Mouse (Mus musculus) monocyte, adult 59 days (primary cell): ENCODE results near the gene Ccdc80. TPM values are rescaled to one million over a fixed set of nuclear protein-coding genes. Genes with fewer than 3 reads are reported as not detected.

Source experiments
- total RNA-seq, 2 experiments: library from RNA; stranded (reverse); gene quantifications; one replicate each; pipeline ENCODE4 v1.2.4; 2023

Gene Ccdc80
- 1 to 10 TPM in 1 of 2 experiments, under 1 TPM in 1; 0.39 to 1.1 TPM for total RNA-seq

GRCm38 (mm10) chr16:45093137-45093731 is at the start of gene Ccdc80:
Ccdc80 (plus strand) TSS chr16:45093402.

GRCm38 (mm10) chr16:45158522-45159388 is 65.6 kb downstream of the Ccdc80 start, which contains the start of the genes Slc35a5 and Atg3:
Slc35a5 (minus strand) TSS chr16:45158706.
Atg3 (plus strand) TSS chr16:45158785.

Other genes with a start within 250 kb of the Ccdc80 start
- gene Cd200r2, start 226.3 kb upstream of the Ccdc80 start, total RNA-seq = not detected
- gene Cd200r3, start 149.7 kb upstream of the Ccdc80 start, total RNA-seq = 1 to 10 TPM in 1 of 2 experiments, under 1 TPM in 1; 0.45 to 1.7 TPM
- 10 to 100 TPM; 26.7 to 32.4 TPM for gene Slc35a5, start 65.3 kb downstream of the Ccdc80 start, total RNA-seq
- 10 to 100 TPM; 62.9 to 66.8 TPM for gene Atg3, start 65.4 kb downstream of the Ccdc80 start, total RNA-seq
- gene Btla, start 130.9 kb downstream of the Ccdc80 start, total RNA-seq = 10 to 100 TPM in 1 of 2 experiments, 1 to 10 TPM in 1; 8.9 to 11.9 TPM